Mouse (Mus musculus): ENCODE measurements around the gene Bach1. TPM values are rescaled to one million over a fixed set of nuclear protein-coding genes. Genes with fewer than 3 reads are reported as not detected.
"Not testable (repeated sequence)": the region's sequence is repeated elsewhere in the genome, so short reads cannot be mapped to it uniquely, and the experiment has no call there.

Bach1 gene
- total and polyA plus RNA-seq, 3 experiments: 8.3 to 27.9 (median 26.4) TPM

- no peaks in the 10 kb centered on the region for H3K79me2 ChIP-seq (replicated peaks; ENCODE audit: control insufficient read depth, insufficient read depth, low read length)
- no peak for DNase-seq
- H3K4me1 ChIP-seq (ENCODE audit: control insufficient read depth, insufficient read depth, low read length): no peaks in the 10 kb centered on the region
- intact Hi-C loops (cut with DNase I): no loop called here
- H3K27ac ChIP-seq: no peak overlapping the region
- TF ChIP-seq POLR2A (IDR thresholded peaks at IDR 0.05; ENCODE audit: insufficient read depth, low read depth, low read length) (no peak), CTCF (IDR thresholded peaks at IDR 0.05) (no peak), EP300 (IDR thresholded peaks at IDR 0.05; ENCODE audit: insufficient read depth, low read depth, low read length) (no peak)
- no peaks in the 10 kb centered on the region for H3K36me3 ChIP-seq (ENCODE audit: control insufficient read depth, insufficient read depth, low read length)
- 44% methylated on average over 3 of the region's 3 CpGs for WGBS
- no peaks in the 10 kb centered on the region for H3K27me3 ChIP-seq (ENCODE audit: control insufficient read depth, insufficient read depth, low read length)
- no peak overlapping the region for H3K4me3 ChIP-seq
- no peak overlapping the region for H3K9ac ChIP-seq (ENCODE audit: low read depth, low read length)
Measured at GRCm38 (mm10) chr16:87681848-87682247, 16.9 kb upstream of the Bach1 start.

- H3K36me3 ChIP-seq (ENCODE audit: control insufficient read depth, insufficient read depth, low read length): no peaks in the 10 kb centered on the region
- 45% methylated on average over 1 of the region's 1 CpGs for WGBS
- H3K27me3 ChIP-seq (ENCODE audit: control insufficient read depth, insufficient read depth, low read length): no peaks in the 10 kb centered on the region
- H3K79me2 ChIP-seq (replicated peaks; ENCODE audit: control insufficient read depth, insufficient read depth, low read length): no peaks in the 10 kb centered on the region
- H3K9ac ChIP-seq (ENCODE audit: low read depth, low read length): no peak overlapping the region
- DNase-seq: no peak
- H3K27ac ChIP-seq: no peak overlapping the region
- TF ChIP-seq POLR2A (IDR thresholded peaks at IDR 0.05; ENCODE audit: insufficient read depth, low read depth, low read length) (no peak), CTCF (IDR thresholded peaks at IDR 0.05) (no peak), EP300 (IDR thresholded peaks at IDR 0.05; ENCODE audit: insufficient read depth, low read depth, low read length) (no peak)
- intact Hi-C loops (cut with DNase I): no loop called here
- peaks cover 3% of the 10 kb centered on the region for H3K4me1 ChIP-seq (ENCODE audit: control insufficient read depth, insufficient read depth, low read length)
- no peak overlapping the region for H3K4me3 ChIP-seq
Measured at GRCm38 (mm10) chr16:87686458-87686857, 12.3 kb upstream of the Bach1 start.

- no peak for DNase-seq
- intact Hi-C loops (cut with DNase I): no loop called here
- TF ChIP-seq EP300 (IDR thresholded peaks at IDR 0.05; ENCODE audit: insufficient read depth, low read depth, low read length): no peak
- no peak for TF ChIP-seq CTCF (IDR thresholded peaks at IDR 0.05)
- TF ChIP-seq POLR2A (IDR thresholded peaks at IDR 0.05; ENCODE audit: insufficient read depth, low read depth, low read length): no peak
- H3K36me3 ChIP-seq (ENCODE audit: control insufficient read depth, insufficient read depth, low read length): no peaks in the 10 kb centered on the region
- H3K27ac ChIP-seq: no peak overlapping the region
- H3K4me3 ChIP-seq: no peak overlapping the region
- H3K27me3 ChIP-seq (ENCODE audit: control insufficient read depth, insufficient read depth, low read length): no peaks in the 10 kb centered on the region
- H3K9ac ChIP-seq (ENCODE audit: low read depth, low read length): no peak overlapping the region
- 57% methylated on average over 3 of the region's 3 CpGs for WGBS
- H3K4me1 ChIP-seq (ENCODE audit: control insufficient read depth, insufficient read depth, low read length): peaks cover 3% of the 10 kb centered on the region
- no peaks in the 10 kb centered on the region for H3K79me2 ChIP-seq (replicated peaks; ENCODE audit: control insufficient read depth, insufficient read depth, low read length)
Measured at GRCm38 (mm10) chr16:87687346-87687745, 11.4 kb upstream of the Bach1 start.

DNA sequence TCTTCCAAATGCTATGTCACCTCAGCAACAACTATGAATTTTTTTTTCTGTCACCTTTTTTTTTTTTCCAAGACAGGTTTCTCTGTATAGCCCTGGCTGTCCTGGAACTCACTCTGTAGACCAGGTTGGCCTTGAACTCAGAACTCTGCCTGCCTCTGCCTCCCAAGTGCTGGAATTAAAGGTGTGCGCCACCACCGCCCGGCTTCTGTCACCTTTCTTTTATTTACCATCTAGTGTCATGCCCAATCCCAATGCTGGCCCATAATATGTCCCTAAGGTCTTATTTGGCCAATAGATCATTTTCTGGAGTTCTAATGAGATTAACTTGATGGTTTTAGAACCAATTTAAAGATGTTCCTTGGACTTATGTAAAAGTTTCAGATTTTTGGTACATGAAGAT lies 10.4 kb upstream of the Bach1 start:
- peak overlapping the region; percentile 21; the same call in 1 of the 2 replicates for H3K27ac ChIP-seq
- H3K4me3 ChIP-seq; H3K36me3 ChIP-seq (ENCODE audit: control insufficient read depth, insufficient read depth, low read length); DNase-seq; H3K27me3 ChIP-seq (ENCODE audit: control insufficient read depth, insufficient read depth, low read length); H3K4me1 ChIP-seq (ENCODE audit: control insufficient read depth, insufficient read depth, low read length); H3K79me2 ChIP-seq (replicated peaks; ENCODE audit: control insufficient read depth, insufficient read depth, low read length); intact Hi-C loops (cut with DNase I); H3K9ac ChIP-seq (ENCODE audit: low read depth, low read length): not testable (repeated sequence)
- WGBS: 100% methylated on average over 3 of the region's 3 CpGs

- H3K9ac ChIP-seq (ENCODE audit: low read depth, low read length); intact Hi-C loops (cut with DNase I); H3K79me2 ChIP-seq (replicated peaks; ENCODE audit: control insufficient read depth, insufficient read depth, low read length); H3K27me3 ChIP-seq (ENCODE audit: control insufficient read depth, insufficient read depth, low read length); H3K4me1 ChIP-seq (ENCODE audit: control insufficient read depth, insufficient read depth, low read length); H3K36me3 ChIP-seq (ENCODE audit: control insufficient read depth, insufficient read depth, low read length): not testable (repeated sequence)
- Histone ChIP-seq H3K4me3 (peak overlapping the region; percentile 16; the same call in 1 of the 2 replicates), H3K27ac (peak overlapping the region; percentile 65)
- WGBS: 38% methylated on average over 7 of the region's 7 CpGs
- DNase-seq: peak in 1 of 2 experiments; percentile 44
Measured at GRCm38 (mm10) chr16:87688823-87689222, 9.9 kb upstream of the Bach1 start.

DNA sequence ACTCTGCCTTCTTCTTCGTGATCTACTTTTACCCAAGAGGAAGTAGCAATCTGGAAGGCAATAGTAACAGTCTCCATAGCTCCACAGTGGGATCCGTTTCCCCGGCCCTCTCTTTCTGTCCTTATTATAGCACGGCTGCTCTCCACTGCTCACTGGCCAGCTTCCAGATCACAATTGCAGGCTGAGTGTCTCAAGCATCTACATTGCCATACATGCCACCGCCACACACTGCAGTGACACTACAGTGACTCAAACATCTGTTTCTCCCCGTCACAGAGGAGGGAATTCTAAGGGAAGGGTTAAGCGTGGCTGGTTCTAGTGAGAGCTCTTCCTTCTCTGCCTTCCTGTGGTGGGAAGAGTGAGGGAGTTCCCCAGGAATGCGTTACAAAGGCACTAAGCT lies 9.5 kb upstream of the Bach1 start:
- no peak overlapping the region for H3K9ac ChIP-seq (ENCODE audit: low read depth, low read length)
- H3K27me3 ChIP-seq (ENCODE audit: control insufficient read depth, insufficient read depth, low read length): no peaks in the 10 kb centered on the region
- no peaks in the 10 kb centered on the region for H3K36me3 ChIP-seq (ENCODE audit: control insufficient read depth, insufficient read depth, low read length)
- DNase-seq: peak; percentile 59 to 62
- no peak for TF ChIP-seq CTCF (IDR thresholded peaks at IDR 0.05)
- TF ChIP-seq EP300 (IDR thresholded peaks at IDR 0.05; ENCODE audit: insufficient read depth, low read depth, low read length): no peak
- TF ChIP-seq POLR2A (IDR thresholded peaks at IDR 0.05; ENCODE audit: insufficient read depth, low read depth, low read length): no peak
- H3K4me1 ChIP-seq (ENCODE audit: control insufficient read depth, insufficient read depth, low read length): peaks cover 3% of the 10 kb centered on the region
- peak overlapping the region; percentile 65 for H3K27ac ChIP-seq
- no peaks in the 10 kb centered on the region for H3K79me2 ChIP-seq (replicated peaks; ENCODE audit: control insufficient read depth, insufficient read depth, low read length)
- 6% methylated on average over 8 of the region's 8 CpGs for WGBS
- H3K4me3 ChIP-seq: peak overlapping the region; percentile 16; the same call in 1 of the 2 replicates
- intact Hi-C loops (cut with DNase I): no loop called here

DNA sequence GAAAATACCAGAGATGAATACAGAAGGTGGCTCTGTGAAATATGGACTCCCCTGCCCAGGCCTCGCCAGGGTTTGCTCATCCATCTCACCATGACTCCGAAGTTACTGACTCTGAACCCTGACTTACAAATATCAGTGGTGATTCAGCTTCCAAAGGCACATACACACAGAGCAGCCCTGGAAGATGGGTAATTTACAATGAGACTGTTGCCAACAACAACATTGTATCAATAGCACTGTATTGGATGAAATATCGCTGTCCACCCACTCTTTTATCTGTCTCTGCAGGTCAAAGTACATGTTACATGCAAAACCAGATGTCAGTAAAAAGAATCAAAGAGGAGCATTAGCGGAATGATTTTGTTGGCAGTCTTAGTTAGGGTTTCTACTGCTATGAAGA lies 8.2 kb upstream of the Bach1 start:
- no peaks in the 10 kb centered on the region for H3K36me3 ChIP-seq (ENCODE audit: control insufficient read depth, insufficient read depth, low read length)

More for the DNA sequence above, 8.2 kb upstream of the Bach1 start:
- Histone ChIP-seq H3K4me3 (no peak overlapping the region), H3K79me2 (replicated peaks; ENCODE audit: control insufficient read depth, insufficient read depth, low read length) (no peaks in the 10 kb centered on the region), H3K9ac (ENCODE audit: low read depth, low read length) (no peak overlapping the region), H3K27me3 (ENCODE audit: control insufficient read depth, insufficient read depth, low read length) (no peaks in the 10 kb centered on the region), H3K4me1 (ENCODE audit: control insufficient read depth, insufficient read depth, low read length) (peaks cover 3% of the 10 kb centered on the region), H3K27ac (no peak overlapping the region)
- WGBS: 97% methylated on average over 4 of the region's 4 CpGs
- intact Hi-C loops (cut with DNase I): no loop called here
- TF ChIP-seq EP300 (IDR thresholded peaks at IDR 0.05; ENCODE audit: insufficient read depth, low read depth, low read length) (no peak), CTCF (IDR thresholded peaks at IDR 0.05) (no peak), POLR2A (IDR thresholded peaks at IDR 0.05; ENCODE audit: insufficient read depth, low read depth, low read length) (no peak)
- no peak for DNase-seq
